Mouse (Mus musculus) cerebellum, adult (tissue): ENCODE results near the gene Tbx1.

Experiments used
- ATAC-seq: cut with Nextera tagmentation; 2 replicates; pipeline ENCODE4 v1.9.2; 2017; ENCODE audit warnings: mild to moderate bottlenecking, moderate library complexity, mixed read lengths; ENCODE audit not compliant: insufficient number of reproducible peaks, low FRiP score, low TSS enrichment

Tbx1 gene

DNA sequence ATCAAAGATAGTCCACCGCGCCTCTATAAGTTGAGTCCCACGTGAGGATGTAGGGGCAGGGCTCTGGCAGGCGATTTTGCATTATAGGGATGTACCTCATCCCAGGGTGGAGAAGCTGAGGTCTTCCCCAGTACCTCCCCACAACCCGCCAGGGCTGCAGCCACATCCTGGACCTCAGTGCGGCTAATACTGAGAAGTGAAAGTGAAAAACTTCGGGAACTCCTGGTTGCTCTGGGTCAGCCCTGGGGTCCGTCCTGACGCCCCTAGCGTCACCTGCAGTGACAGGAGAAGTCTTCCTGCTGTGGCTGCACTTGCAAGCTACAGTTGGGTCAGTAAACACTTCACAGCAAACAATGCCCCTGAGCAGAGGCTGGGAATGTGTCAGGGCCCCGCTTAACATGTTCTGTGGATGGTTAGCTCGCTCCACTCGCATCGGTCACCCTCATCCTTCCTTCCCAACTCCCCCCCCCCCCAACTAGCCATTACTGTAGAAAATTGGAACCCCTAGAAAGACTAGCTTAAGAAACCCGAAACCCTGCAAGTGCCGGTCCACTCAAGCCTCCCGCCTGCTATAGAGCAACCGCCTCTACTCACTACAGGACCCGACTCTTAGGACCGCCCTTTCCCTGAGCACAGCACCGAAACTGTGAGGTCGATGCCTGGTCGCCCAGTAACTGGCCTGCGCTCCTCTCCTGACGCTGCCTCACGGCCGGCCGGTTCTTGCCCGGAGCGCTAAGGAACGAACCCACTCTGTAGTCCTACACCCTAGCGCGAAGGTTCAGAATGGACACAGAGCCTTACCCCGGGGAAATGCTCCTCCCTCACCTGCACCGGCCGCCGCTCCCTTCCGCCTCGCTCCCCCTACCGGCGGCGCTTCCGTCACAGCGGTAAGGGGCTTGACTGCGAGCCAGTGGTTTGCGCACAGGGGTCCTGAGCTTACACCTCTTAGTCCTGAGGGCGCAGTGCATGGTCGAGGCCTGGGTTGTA, at the start of gene Tbx1:
Gene Tbx1, minus strand, starts transcription at position 868 of the 987 bp plus-strand sequence.
- no peak for ATAC-seq

DNA sequence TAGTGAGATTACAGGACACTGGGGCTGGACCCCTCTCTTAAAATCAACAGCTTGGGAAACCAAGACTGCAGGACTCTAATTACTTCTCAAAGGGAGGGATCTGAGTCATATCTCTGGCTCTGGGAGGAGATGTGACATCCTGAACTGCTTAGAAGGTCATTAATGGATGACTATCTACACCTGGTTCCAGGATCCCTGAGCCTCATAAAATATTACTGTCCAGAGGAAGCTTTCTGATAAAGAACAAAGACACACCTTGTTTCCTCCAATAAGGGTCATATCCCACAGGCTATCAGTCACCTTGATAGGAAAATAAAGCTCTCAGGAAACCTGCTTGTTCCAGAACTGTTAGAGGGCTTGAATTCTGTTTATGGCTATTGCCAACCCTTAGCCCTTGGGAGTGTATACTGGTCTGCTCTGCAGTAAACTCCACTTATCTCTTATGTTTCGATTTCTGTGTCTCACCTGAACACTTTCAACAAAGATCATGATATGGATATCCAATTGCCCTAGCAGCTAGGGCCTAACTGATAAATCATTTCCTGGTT, 49.0 kb upstream of the Tbx1 start:
- no peak for ATAC-seq

DNA sequence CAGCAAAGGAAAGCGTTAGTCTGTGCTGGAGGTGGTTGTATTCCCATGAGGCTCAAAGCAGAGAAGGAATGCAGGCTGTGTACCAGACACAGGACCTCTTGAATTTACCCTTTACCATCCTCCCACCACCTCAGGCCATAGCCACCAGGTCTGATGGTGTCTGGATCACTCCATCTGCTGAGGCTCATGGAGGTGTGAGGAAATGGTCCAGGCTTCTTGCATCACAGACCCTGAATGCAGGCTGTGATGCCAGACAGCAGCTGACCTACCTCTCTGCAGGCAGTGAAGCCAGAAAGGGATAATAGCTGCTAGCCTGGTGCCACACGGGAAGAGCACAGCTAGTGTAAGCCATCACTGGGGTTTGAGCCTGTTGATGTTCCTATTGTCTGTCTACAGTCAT, 47.9 kb upstream of the Tbx1 start:
- ATAC-seq, result no peak

DNA sequence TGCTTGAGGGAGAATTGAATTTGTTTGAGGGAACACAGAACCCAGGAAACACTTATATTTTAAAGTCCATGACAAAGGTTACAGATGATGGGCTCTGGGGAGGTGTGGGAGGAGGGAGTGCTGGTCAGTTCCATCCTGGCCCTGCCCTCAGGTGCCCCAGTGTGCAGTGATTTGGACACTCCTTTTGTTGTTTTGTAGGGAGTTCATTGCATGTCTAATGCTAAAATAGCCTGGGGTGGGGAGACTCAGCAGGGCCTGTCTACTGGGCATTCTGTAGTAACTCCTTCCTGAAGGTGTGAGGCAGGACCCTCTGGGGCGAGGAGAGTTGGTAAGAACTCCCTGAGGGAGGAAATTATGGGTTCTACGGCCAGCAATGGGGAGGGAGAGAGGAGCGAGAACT, 46.3 kb upstream of the Tbx1 start:
- ATAC-seq, result no peak

DNA sequence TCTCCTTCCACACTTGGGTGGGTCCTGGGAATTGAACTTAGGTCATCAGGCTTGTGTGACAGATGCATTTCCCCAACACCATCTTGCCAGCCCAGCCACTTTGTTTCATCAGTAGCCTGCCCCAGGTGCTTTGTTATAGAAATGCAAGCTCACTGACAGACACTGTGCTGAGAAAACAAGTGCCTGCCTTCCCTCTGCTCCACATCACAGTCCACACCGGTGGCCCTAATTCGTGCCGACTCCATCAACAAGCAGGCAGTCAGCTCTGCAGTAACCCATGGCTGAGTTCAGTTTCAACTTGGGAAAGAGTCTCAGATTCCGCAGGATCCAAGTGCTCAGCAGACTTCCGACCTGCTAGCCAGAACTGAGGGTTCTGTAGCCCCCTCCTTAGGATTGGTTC, 45.9 kb upstream of the Tbx1 start:
- no peak for ATAC-seq

DNA sequence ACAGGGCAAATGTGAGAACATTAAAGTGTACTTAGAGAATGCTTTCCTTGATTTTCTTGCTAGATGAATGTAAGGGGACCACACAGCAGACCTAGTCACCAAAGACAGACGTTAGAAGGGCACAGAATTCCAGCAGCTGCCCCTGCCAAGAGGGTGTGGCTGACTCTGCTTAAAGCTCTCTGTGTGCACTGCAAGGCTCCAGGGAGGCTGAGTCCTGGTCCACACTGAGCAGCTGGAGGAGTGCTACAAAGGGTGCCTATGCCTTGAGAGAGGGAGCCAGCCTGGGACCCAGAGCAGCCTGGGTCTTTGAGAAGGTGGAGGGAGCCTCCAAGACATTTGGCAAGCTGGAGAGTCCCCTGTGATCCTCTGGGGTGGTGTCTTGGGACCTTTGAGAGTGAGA, 42.9 kb upstream of the Tbx1 start:
- ATAC-seq, result no peak

DNA sequence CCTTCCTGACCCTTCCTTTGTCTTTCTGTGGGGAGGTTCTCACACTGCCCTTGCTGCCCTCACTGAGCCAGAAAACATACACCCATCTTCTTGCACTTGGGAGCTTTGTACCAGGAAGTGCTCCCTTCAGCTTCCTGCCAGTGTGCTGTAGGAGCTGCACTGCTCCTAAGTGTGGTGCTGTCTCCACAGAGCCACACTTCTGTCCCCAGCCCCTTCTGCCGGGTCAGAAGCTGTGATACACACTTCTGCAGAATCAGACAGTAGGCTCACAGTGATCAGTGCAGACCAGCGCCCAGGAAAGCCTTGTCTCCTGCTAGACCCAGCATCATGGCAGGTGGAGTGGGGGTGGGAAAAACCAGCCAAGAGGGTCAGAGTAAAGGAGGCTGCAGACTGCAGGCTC, 42.3 kb upstream of the Tbx1 start:
- no peak for ATAC-seq

DNA sequence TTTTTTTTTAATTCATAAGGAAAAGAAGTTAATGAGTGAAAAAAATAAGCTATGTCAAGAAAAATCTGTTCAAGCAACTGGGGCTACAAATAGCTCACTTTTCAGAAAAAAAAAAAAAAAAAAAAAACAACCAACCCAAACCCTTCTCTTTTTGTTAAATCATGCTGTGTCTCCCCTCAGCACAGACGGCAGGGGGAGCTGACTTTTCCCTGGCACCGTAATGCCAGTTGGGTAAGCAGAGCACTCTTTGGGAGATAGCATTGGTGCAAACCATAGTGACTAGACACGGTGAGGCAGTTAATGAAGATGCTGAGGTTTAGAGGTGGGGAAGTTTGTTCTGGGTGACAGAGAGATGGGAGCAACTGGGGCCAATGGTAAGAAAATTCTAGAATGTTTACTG, 41.6 kb upstream of the Tbx1 start:
- ATAC-seq, result no peak

DNA sequence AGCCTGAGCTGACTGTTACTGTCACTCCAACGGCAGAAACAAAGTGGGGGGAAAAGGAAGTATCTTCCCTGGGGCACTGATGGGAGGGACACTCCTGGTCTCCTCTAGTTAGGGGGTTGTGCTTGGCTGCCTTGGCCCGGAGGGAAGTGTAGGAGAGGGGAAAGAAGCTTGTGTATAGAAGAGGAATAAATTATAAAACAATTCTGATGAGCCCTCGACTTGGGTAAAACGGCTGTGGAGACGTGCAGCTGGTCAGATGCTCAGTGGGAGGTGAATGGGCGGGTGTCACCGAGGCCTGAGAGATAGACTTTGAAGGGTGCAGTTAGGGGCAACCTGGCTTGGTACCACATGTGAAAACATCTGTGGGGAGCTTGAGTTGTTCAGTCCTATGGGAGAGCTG, 40.7 kb upstream of the Tbx1 start:
- no peak for ATAC-seq

DNA sequence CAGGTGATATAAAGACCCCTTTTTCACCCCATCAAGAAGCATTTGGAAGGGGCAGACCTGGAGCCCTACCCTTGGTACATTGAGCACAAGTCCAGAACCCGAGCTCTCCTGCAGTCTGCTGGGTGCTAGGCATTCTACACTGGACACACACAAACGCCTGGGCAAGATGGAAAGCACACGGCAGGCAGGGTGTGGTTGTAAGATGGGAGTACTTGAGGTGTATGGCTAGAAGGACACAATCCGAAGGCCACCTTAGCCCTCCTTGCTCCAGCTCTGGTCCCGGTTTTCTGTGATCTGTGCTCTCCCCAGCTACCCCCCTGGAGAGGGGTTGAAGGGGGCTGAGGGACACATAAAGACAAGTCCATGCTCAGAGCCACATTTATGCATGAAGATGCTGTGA, 39.8 kb upstream of the Tbx1 start:
- no peak for ATAC-seq

DNA sequence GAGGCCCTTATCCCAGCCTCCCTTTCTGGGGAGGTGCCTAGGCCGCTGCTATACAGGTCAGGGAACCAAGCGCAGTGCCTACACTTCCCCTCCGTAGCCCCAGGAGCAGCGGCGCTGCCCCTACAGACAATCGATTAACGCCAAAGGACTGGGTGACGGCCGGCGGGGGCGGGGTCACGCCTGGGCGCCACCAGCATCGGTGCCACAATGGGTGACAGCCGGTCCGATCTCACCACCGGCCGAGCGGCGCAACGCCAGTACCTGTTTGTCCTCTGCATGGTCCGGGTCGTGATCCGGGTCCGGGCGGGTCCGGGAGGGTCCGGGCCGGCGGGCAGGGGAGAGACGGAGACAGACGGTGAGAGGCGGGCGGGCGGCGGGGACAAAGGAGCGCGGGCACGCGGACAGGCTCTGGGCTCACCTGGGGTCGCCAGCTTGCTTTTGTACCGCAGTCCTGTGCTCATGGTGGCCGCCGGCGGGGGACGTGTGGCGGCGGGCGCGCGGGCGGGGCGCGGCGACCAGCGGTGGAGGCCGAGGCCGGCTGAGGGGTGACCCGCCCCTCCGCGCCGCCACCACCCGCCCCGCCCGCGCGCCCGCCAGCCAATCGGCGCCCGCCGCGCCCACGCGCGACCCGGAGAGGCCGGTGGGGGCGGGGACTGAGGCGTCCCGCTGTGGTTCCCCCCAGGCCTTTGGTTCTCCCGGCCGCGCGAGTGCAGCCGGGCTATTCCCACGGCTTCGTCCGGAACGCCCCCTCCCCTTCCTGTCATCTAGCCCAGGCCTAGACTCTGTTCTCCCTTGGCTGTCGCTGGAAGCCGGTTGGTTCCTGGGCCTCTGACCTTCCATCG, 39.1 kb upstream of the Tbx1 start, which contains the start of gene Sept5:
Gene Sept5, minus strand, starts transcription at position 565 of the 842 bp plus-strand sequence.
- peak; percentile 11 for ATAC-seq

DNA sequence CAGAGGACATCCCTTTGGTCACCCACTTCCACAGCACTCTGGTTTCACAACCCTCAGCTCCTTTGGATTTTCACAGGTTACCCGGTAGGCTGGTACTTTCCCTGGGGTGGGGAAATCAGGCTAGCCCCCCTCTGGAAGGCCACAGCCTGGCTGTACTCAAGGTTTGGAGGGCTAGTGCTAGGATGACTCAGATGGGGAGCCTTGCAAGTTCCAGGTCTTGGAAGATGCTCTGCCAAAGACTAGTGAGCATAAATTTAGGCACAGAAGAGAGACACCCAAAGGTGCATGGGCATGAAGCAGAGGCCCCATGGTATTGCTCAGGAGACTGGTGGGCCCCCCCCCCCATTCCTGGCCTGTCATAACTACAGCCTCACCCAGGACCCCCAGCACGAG, 38.5 kb upstream of the Tbx1 start:
- ATAC-seq, result no peak

DNA sequence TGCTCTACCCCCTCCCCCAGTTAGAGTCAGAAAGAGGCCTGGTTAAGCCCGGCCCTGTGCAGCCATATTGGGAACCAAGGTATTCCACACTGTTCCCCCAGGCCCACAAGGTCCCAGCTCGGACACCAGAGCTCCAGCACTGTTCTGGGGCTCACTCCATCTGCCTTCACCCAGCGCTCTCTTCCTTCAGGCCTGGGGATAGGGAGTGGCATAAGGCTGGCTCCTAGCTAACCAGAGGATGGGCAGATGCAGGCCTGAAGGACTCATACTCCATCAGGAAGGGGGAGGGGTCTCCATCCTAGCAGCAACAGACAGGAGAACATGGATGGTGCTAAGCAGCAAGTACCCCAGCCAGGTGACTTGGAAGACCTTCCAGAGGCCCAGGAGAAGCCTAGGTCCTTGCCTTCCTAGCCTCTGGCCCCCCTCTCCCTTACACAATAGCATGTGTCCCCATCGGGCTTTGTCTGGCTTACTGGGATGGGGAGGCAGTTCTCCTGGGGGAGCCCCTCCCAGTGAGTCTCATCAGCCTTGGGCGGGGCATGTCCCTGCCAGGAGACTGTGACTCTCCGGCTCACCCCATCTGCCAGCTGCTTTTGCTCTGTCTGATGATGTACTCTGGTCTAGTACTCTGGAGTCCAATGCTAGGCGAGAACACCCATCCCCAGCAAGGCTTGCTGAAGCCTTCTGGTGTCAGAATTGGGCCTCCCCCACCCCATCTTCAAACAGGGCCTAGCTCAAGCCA, 37.9 kb upstream of the Tbx1 start:
- no peak for ATAC-seq

DNA sequence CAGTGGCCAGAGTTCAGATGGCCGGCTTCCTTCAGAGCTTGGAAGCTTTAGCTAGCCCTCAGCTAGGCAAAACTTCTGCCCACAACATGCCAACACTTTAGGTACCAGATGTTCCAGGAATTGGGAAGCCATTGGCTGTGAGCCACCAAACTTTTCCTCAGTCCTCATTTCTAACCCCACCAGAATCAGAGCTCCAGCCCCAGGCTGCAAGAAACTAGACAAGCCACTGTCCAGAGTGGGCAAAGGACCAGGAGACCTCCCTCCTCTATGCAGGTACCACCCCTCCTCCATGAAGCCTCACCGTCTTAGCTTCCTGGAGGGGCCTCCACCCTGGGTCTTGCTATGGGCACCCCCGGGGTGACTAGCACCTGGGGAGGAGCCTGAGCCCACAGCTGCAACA, 36.7 kb upstream of the Tbx1 start:
- no peak for ATAC-seq

DNA sequence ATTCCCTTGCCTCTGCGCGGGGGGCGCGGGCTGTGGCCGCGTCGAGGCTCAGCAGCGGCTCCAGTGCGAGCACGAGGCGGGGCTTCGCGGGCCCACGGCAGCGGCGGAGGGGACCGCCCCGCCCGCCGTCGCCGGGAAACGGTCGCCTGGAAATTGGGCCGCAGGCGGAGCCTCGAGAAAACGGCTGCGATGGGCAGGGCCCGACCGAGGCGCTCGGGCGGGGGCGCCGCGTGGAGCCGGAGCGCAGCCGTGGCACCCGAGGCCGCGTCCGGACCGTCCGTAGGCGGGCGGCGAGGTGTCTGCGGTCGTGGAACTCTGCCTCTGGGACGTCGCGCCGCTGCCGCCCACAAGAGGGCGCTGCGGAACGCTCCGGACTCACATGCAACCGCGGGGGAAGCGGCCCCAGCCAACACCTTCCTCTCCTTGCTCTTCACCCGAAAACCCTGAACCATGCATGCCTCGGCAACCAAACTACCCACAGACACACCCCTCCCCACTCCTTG, 36.0 kb upstream of the Tbx1 start, which contains the start of gene Gm49601:
Gene Gm49601, minus strand, starts transcription at position 52 of the 503 bp plus-strand sequence.
- peak; percentile 29 for ATAC-seq

DNA sequence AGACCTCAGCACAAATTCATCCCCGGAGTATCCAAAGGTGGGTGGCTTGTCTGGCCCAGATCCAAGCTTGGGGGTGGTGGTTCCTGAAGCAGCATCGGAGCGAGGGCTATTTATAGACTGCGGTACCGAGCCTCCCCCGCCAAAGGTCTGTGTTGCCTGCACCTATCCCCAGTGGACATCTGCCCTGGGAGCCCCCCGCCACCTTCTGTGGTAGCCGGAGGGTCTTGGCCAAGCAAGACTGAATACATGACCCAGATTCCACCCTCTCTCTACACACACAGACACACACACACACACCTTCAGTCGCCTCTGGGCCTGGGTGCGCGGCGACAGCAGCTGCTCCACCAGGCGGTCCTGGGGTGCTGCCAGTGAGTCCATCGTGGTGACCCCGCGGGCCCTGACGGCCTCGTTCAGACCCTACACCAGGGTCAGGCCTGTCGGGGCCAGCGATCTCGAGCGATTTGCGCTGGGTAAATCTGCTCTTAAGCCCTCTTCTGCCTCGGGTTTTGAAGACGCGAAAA, 35.4 kb upstream of the Tbx1 start:
- ATAC-seq, result no peak

DNA sequence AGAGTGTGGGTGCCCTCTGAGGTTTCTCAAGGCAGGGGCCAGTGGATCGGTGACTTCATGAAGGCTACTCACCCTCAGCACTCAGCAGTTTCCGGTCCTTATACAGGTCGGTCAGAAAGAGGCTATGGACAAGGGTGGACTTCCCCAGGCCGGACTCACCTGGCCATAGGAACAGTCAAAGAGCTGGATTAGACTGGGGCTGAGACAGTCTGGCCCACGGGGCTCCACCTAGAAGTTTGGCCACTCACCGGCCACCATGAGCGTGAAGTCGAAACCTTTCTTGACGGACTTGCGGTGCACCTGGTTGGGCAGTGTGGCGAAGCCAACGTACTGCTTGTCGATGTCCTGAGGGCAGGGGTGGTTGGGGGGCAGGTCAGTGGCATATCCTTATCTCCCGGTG, 34.6 kb upstream of the Tbx1 start:
- no peak for ATAC-seq

DNA sequence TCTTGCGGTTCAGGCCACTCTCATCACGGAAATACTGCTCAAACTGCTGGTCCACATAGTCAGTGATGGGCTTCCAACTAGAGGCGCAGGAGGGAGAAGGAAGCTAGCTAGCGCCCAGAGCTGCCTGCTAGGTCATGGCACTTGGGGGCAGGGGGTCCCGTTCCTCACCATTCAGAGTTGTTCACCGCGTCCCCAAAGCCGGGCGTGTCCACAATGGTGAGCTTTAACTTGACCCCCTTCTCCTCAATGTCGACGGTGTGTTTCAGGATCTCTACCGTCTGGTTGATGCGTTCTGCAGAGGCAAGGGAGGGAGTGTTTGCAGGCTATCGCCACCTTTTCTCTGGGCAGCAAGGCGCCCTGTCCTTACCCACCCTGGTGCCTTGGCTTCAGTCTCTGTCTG, 34.2 kb upstream of the Tbx1 start:
- no peak for ATAC-seq

DNA sequence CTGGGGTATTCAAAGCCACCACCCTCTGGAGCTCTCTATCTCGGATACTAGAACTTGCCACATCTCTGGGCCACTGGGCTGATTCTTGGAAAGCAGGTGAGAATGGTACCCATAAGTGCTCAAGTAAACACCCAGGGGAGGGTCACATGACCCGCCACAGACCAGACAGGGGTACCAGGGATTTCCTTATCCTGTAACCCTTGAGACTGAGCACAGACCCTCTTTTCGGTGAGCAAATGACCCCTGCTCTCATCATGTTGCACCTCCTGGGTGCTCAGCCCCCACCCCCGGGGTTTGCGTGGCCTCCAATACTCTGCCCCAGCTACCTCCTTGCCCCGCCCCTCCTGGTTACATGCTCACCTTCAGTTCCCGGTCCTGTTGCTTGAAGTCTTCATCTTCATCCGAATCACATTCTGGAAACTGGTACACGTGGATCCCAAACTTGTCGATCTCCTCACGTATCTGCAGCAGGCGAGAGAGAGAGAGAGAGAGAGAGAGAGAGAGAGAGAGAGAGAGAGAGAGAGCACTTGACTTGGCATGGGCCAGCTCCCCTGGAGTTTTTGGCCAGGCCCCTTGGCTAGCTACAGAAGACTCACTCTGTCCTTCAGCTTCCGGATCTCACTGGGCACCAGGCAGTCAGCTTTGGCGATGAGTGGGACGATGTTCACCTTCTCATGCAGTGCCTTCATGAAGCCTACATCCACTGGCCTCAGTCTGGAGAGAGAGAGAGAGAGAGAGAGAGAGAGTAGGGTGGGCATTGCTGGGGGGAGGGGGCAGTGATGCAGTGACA, 33.5 kb upstream of the Tbx1 start:
- ATAC-seq, result no peak
